Mouse (Mus musculus) embryonic fibroblast, embryonic 13.5 days (primary cell): Measurements from ENCODE around the gene Ankrd44. TPM values are rescaled to one million over a fixed set of nuclear protein-coding genes. Genes with fewer than 3 reads are reported as not detected.

Source experiments
- H3K27ac ChIP-seq: 2 replicates; pipeline ENCODE4 v1.5.1; 2012; ENCODE audit warnings: low read length, control low read depth, inconsistent platforms; ENCODE audit not compliant: insufficient read depth
- H3K4me1 ChIP-seq: 2 replicates; pipeline ENCODE4 v1.6.1; 2011; ENCODE audit warnings: low read length; ENCODE audit not compliant: control insufficient read depth, insufficient read depth
- H3K4me3 ChIP-seq: 2 replicates; pipeline ENCODE4 v1.5.1; 2011; ENCODE audit warnings: mild to moderate bottlenecking, control low read depth, low read length; ENCODE audit not compliant: insufficient read depth
- CTCF ChIP-seq: IDR thresholded peaks from 2 replicates; pipeline ENCODE4 v1.5.1; 2011; ENCODE audit warnings: mild to moderate bottlenecking, control low read depth, low read length, moderate library complexity, borderline replicate concordance; ENCODE audit not compliant: insufficient read depth
- POLR2A ChIP-seq: IDR thresholded peaks from 2 replicates; pipeline ENCODE4 v1.6.1; 2011; ENCODE audit warnings: low read depth, mild to moderate bottlenecking, control low read depth, low read length, moderate library complexity
- polyA plus RNA-seq: library from polyadenylated mRNA; stranded (reverse); fragments of >200 nt; gene quantifications from 2 replicates; pipeline ENCODE4 v1.2.4, GENCODE M21; 2011; ENCODE audit warnings: low read depth; ENCODE audit not compliant: missing spikeins, insufficient read length

Gene Ankrd44
- polyA plus RNA-seq, 1 experiment: 24.8 TPM

- Histone ChIP-seq H3K4me3 (no peak overlapping the region), H3K4me1 (peaks cover 14% of the 10 kb centered on the region), H3K27ac (no peak overlapping the region)
- no peak for TF ChIP-seq POLR2A
- no peak for TF ChIP-seq CTCF
These were observed 27.5 kb downstream of the Ankrd44 start for GRCm38 (mm10) chr1:54898656-54899084.

GRCm38 (mm10) chr1:54897726-54898125 is 28.5 kb downstream of the Ankrd44 start:
- no peak overlapping the region for H3K27ac ChIP-seq
- TF ChIP-seq CTCF (no peak), POLR2A (no peak)
- H3K4me3 ChIP-seq: no peak overlapping the region
- peaks cover 14% of the 10 kb centered on the region for H3K4me1 ChIP-seq

GRCm38 (mm10) chr1:54896109-54897085 is 29.8 kb downstream of the Ankrd44 start:
- Histone ChIP-seq H3K27ac (peak overlapping the region; percentile 20; the same call in 1 of the 2 replicates), H3K4me1 (peaks cover 14% of the 10 kb centered on the region), H3K4me3 (no peak overlapping the region)
- TF ChIP-seq CTCF (no peak), POLR2A (no peak)

GRCm38 (mm10) chr1:54888449-54888848 is 37.7 kb downstream of the Ankrd44 start:
- Histone ChIP-seq H3K4me3 (no peak overlapping the region), H3K4me1 (peaks cover 5% of the 10 kb centered on the region), H3K27ac (peak overlapping the region; percentile 62)
- TF ChIP-seq POLR2A: no peak
- TF ChIP-seq CTCF: no peak

GRCm38 (mm10) chr1:54887873-54888272 is 38.3 kb downstream of the Ankrd44 start:
- Histone ChIP-seq H3K27ac (peak overlapping the region; percentile 62), H3K4me3 (no peak overlapping the region), H3K4me1 (peaks cover 5% of the 10 kb centered on the region)
- TF ChIP-seq CTCF (no peak), POLR2A (no peak)

GRCm38 (mm10) chr1:54882856-54883467 is 43.2 kb downstream of the Ankrd44 start:
- no peak for TF ChIP-seq CTCF
- no peaks in the 10 kb centered on the region for H3K4me1 ChIP-seq
- H3K27ac ChIP-seq: no peak overlapping the region
- no peak overlapping the region for H3K4me3 ChIP-seq

GRCm38 (mm10) chr1:54881523-54881922 is 44.7 kb downstream of the Ankrd44 start:
- no peaks in the 10 kb centered on the region for H3K4me1 ChIP-seq
- H3K27ac ChIP-seq: no peak overlapping the region
- TF ChIP-seq POLR2A (no peak), CTCF (no peak)
- no peak overlapping the region for H3K4me3 ChIP-seq

- H3K27ac ChIP-seq: no peak overlapping the region
- no peak overlapping the region for H3K4me3 ChIP-seq
- no peak for TF ChIP-seq CTCF
- TF ChIP-seq POLR2A: no peak
- H3K4me1 ChIP-seq: peaks cover 2% of the 10 kb centered on the region; the same call in 1 of the 2 replicates
These were observed 48.6 kb downstream of the Ankrd44 start for GRCm38 (mm10) chr1:54877423-54878073.

GRCm38 (mm10) chr1:54877014-54877413 is 49.2 kb downstream of the Ankrd44 start:
- Histone ChIP-seq H3K4me1 (peaks cover 2% of the 10 kb centered on the region; the same call in 1 of the 2 replicates), H3K4me3 (no peak overlapping the region), H3K27ac (no peak overlapping the region)
- no peak for TF ChIP-seq POLR2A
- no peak for TF ChIP-seq CTCF
